Mouse (Mus musculus) neural tube, embryonic 10.5 days (tissue): ENCODE results near the gene Bmp6.

Experiments
- DNase-seq: peaks from one replicate; pipeline ENCODE4 v3.0.0-alpha.2; 2017; ENCODE audit warnings: low spot score; ENCODE audit errors: extremely low spot score

The Bmp6 gene

GRCm38 (mm10) chr13:38511979-38512378, 167.1 kb downstream of the Bmp6 start:
- no peak for DNase-seq

- DNase-seq = no peak
Measured at GRCm38 (mm10) chr13:38513921-38514320, 169.0 kb downstream of the Bmp6 start.

- DNase-seq = no peak
Measured at GRCm38 (mm10) chr13:38515431-38515830, 170.5 kb downstream of the Bmp6 start.

- DNase-seq = no peak
Measured at GRCm38 (mm10) chr13:38515845-38516244, 170.9 kb downstream of the Bmp6 start.

GRCm38 (mm10) chr13:38516582-38516981, 171.7 kb downstream of the Bmp6 start:
- no peak for DNase-seq

- no peak for DNase-seq
Measured at GRCm38 (mm10) chr13:38520299-38520698, 175.4 kb downstream of the Bmp6 start.

GRCm38 (mm10) chr13:38522056-38522654, 177.2 kb downstream of the Bmp6 start:
- DNase-seq = no peak

GRCm38 (mm10) chr13:38523231-38523630, 178.3 kb downstream of the Bmp6 start:
- DNase-seq = no peak

GRCm38 (mm10) chr13:38525261-38525660, 180.4 kb downstream of the Bmp6 start:
- DNase-seq = no peak

- no peak for DNase-seq
Measured at GRCm38 (mm10) chr13:38526116-38526515, 181.2 kb downstream of the Bmp6 start.

GRCm38 (mm10) chr13:38527041-38527796, 182.3 kb downstream of the Bmp6 start:
- no peak for DNase-seq

- peak; percentile 90 for DNase-seq
Measured at GRCm38 (mm10) chr13:38527797-38528650, 183.1 kb downstream of the Bmp6 start.

GRCm38 (mm10) chr13:38528687-38529294, 183.9 kb downstream of the Bmp6 start, which contains the start of gene Txndc5:
Txndc5 (minus strand) TSS chr13:38528824.
- DNase-seq = no peak

GRCm38 (mm10) chr13:38529576-38529975, 184.7 kb downstream of the Bmp6 start:
- no peak for DNase-seq

GRCm38 (mm10) chr13:38531498-38531897, 186.6 kb downstream of the Bmp6 start:
- DNase-seq = no peak

- DNase-seq = no peak
Measured at GRCm38 (mm10) chr13:38533461-38533860, 188.6 kb downstream of the Bmp6 start.

- DNase-seq = no peak
Measured at GRCm38 (mm10) chr13:38534016-38534415, 189.1 kb downstream of the Bmp6 start.

GRCm38 (mm10) chr13:38534731-38535130, 189.8 kb downstream of the Bmp6 start:
- no peak for DNase-seq

GRCm38 (mm10) chr13:38537521-38537920, 192.6 kb downstream of the Bmp6 start:
- no peak for DNase-seq

GRCm38 (mm10) chr13:38539192-38539900, 194.4 kb downstream of the Bmp6 start:
- no peak for DNase-seq
